Mouse (Mus musculus) colon, adult 2 months (tissue): ENCODE data around the gene Cckbr. TPM values are rescaled to one million over a fixed set of nuclear protein-coding genes. Genes with fewer than 3 reads are reported as not detected.

Experiments used
- polyA plus RNA-seq: library from polyadenylated mRNA; depleted of rRNA; stranded (reverse); fragments of >200 nt; gene quantifications from 2 replicates; pipeline ENCODE4 v1.2.3, GENCODE M21; 2012; rRNA removed

Cckbr gene
- polyA plus RNA-seq, result 0.14 TPM in 2 replicates

GRCm38 (mm10) chr7:105425424-105426043, at the start of gene Cckbr:
Gene Cckbr (plus strand): TSS chr7:105425731.

GRCm38 (mm10) chr7:105399935-105400624, 25.5 kb upstream of the Cckbr start, which contains the start of gene Fam160a2:
Gene Fam160a2 (minus strand): TSS chr7:105400054.

GRCm38 (mm10) chr7:105404268-105404667, 21.3 kb upstream of the Cckbr start, which contains the start of gene Cnga4:
Gene Cnga4 (plus strand): TSS chr7:105404568.

GRCm38 (mm10) chr7:105481505-105482411, 56.2 kb downstream of the Cckbr start, which contains the start of gene Cavin3:
Gene Cavin3 (minus strand): TSS chr7:105482300.

Other genes starting within 250 kb of the Cckbr start
- gene Olfr685, start 239.7 kb upstream of the Cckbr start, polyA plus RNA-seq, result not detected in 2 replicates
- not detected in 2 replicates for gene Olfr686, start 218.2 kb upstream of the Cckbr start, polyA plus RNA-seq
- not detected in 2 replicates for gene Olfr688, start 137.6 kb upstream of the Cckbr start, polyA plus RNA-seq
- gene Olfr689, start 114.6 kb upstream of the Cckbr start, polyA plus RNA-seq, result not detected in 2 replicates
- not detected in 2 replicates for gene Olfr690, start 91.6 kb upstream of the Cckbr start, polyA plus RNA-seq
- not detected in 2 replicates for gene Olfr691, start 83.5 kb upstream of the Cckbr start, polyA plus RNA-seq
- gene Olfr692, start 57.5 kb upstream of the Cckbr start, polyA plus RNA-seq, result not detected in 2 replicates
- 0.13 TPM in 1 of 2 replicates, not detected in the other for gene Gm5901, start 50.7 kb upstream of the Cckbr start, polyA plus RNA-seq
- 85.6 and 111 TPM in 2 replicates for gene Fam160a2, start 25.7 kb upstream of the Cckbr start, polyA plus RNA-seq
- 0.21 and 0.43 TPM in 2 replicates for gene Cnga4, start 21.2 kb upstream of the Cckbr start, polyA plus RNA-seq
- 125 and 141 TPM in 2 replicates for gene Cavin3, start 56.6 kb downstream of the Cckbr start, polyA plus RNA-seq
- gene Smpd1, start 128.6 kb downstream of the Cckbr start, polyA plus RNA-seq, result 39.8 and 40.7 TPM in 2 replicates
- gene Apbb1, start 155.9 kb downstream of the Cckbr start, polyA plus RNA-seq, result 37.5 and 52.7 TPM in 2 replicates
- gene Hpx, start 174.4 kb downstream of the Cckbr start, polyA plus RNA-seq, result 0.28 TPM in 2 replicates
- gene Trim3, start 207.8 kb downstream of the Cckbr start, polyA plus RNA-seq, result 51.4 and 51.6 TPM in 2 replicates
- gene Timm10b, start 214.3 kb downstream of the Cckbr start, polyA plus RNA-seq, result 110 and 132 TPM in 2 replicates
- 91.2 and 95.5 TPM in 2 replicates for gene Arfip2, start 214.7 kb downstream of the Cckbr start, polyA plus RNA-seq
- 277 and 469 TPM in 2 replicates for gene Gm45799, start 214.8 kb downstream of the Cckbr start, polyA plus RNA-seq
- gene Dnhd1, start 225.1 kb downstream of the Cckbr start, polyA plus RNA-seq, result 0.83 and 0.94 TPM in 2 replicates